Mouse (Mus musculus) right cerebral cortex, postnatal 10 days (tissue): ENCODE data around the gene Fbxl20.
A peak's percentile ranks its signal among the peaks of the same experiment; 100 is the strongest.

Experiments used
- DNase-seq, 2 experiments: peaks; one replicate each; pipeline ENCODE4 v3.0.0; 2021; ENCODE audit warnings: low spot score in 2 of 2

Fbxl20 gene

GRCm38 (mm10) chr11:98049672-98050519 is 100.3 kb downstream of the Fbxl20 start:
- no peak for DNase-seq

- DNase-seq, result peak; percentile 85 to 87
Observed at GRCm38 (mm10) chr11:98047745-98048144, 102.5 kb downstream of the Fbxl20 start.

- no peak for DNase-seq
Observed at GRCm38 (mm10) chr11:98046466-98046865, 103.7 kb downstream of the Fbxl20 start.

GRCm38 (mm10) chr11:98045596-98045995 is 104.6 kb downstream of the Fbxl20 start:
- DNase-seq, result no peak

GRCm38 (mm10) chr11:98044074-98044473 is 106.1 kb downstream of the Fbxl20 start:
- DNase-seq, result no peak

- DNase-seq, result peak in 1 of 2 experiments; percentile 47
Observed at GRCm38 (mm10) chr11:98042741-98043140, 107.5 kb downstream of the Fbxl20 start.

GRCm38 (mm10) chr11:98040975-98041374 is 109.2 kb downstream of the Fbxl20 start:
- DNase-seq, result no peak

- DNase-seq, result peak; percentile 60 to 68
Observed at GRCm38 (mm10) chr11:98037871-98038270, 112.3 kb downstream of the Fbxl20 start.

- DNase-seq, result peak; percentile 70 to 72
Observed at GRCm38 (mm10) chr11:98035977-98036377, 114.2 kb downstream of the Fbxl20 start.

GRCm38 (mm10) chr11:98034840-98035239 is 115.4 kb downstream of the Fbxl20 start:
- DNase-seq, result peak; percentile 68 to 78

GRCm38 (mm10) chr11:98034061-98034460 is 116.1 kb downstream of the Fbxl20 start:
- DNase-seq, result peak in 1 of 2 experiments; percentile 21
